Comparison of ENCODE assay signal across 8 mouse cellular contexts in genomic region chr2:130179507-130180019, GRCm38 (mm10). TPM values are rescaled to one million over a fixed set of nuclear protein-coding genes. Genes with fewer than 3 reads are reported as not detected.
DNase-seq lines count a peak whose midpoint lies in the region; ATAC-seq and TF ChIP-seq lines count a peak whose summit lies in the region.

No protein-coding gene starts in this region.

- peak overlapping the region; percentile 74 for H3K27ac ChIP-seq in kidney, adult 2 months (ENCODE audit: insufficient read depth, low read depth, low read length)
- H3K27ac ChIP-seq in hindbrain, embryonic 15.5 days (replicated peaks) = peak overlapping the region; percentile 94
- peak overlapping the region; percentile 97 for H3K27ac ChIP-seq in midbrain, embryonic 14.5 days (replicated peaks; ENCODE audit: low read depth, low read length)

- H3K9me3 ChIP-seq in hindbrain, embryonic 15.5 days = no peaks in the 10 kb centered on the region
- no peaks in the 10 kb centered on the region for H3K9me3 ChIP-seq in midbrain, embryonic 14.5 days (ENCODE audit: control insufficient read depth, low read length)

- peak overlapping the region; percentile 92 for H3K4me2 ChIP-seq in hindbrain, embryonic 15.5 days
- H3K4me2 ChIP-seq in midbrain, embryonic 14.5 days (ENCODE audit: low read length) = peak overlapping the region; percentile 95

- H3K27me3 ChIP-seq in kidney, adult 2 months (replicated peaks; ENCODE audit: control insufficient read depth, insufficient read depth, low read length) = no peaks in the 10 kb centered on the region
- no peaks in the 10 kb centered on the region for H3K27me3 ChIP-seq in hindbrain, embryonic 15.5 days
- no peaks in the 10 kb centered on the region for H3K27me3 ChIP-seq in midbrain, embryonic 14.5 days (ENCODE audit: control insufficient read depth, insufficient read depth, low read length)

- peak; percentile 87 for ATAC-seq in hindbrain, embryonic 15.5 days (ENCODE audit: low FRiP score, low read depth)
- ATAC-seq in midbrain, embryonic 14.5 days (ENCODE audit: low FRiP score, low TSS enrichment) = peak; percentile 76

- peaks cover 5% of the 10 kb centered on the region for H3K36me3 ChIP-seq in kidney, adult 2 months (ENCODE audit: control insufficient read depth, insufficient read depth, low read length)
- H3K36me3 ChIP-seq in hindbrain, embryonic 15.5 days = peaks cover 12% of the 10 kb centered on the region
- H3K36me3 ChIP-seq in midbrain, embryonic 14.5 days (ENCODE audit: control insufficient read depth, insufficient read depth, low read length) = peaks cover 25% of the 10 kb centered on the region

- no peak for DNase-seq in kidney, adult 2 months
- DNase-seq in kidney, postnatal 4 days = no peak
- peak; percentile 17 for DNase-seq in c-Kit-positive CD71-positive TER-119-negative erythroid progenitor cells, embryonic 14.5 days (ENCODE audit: low read depth)
- no peak for DNase-seq in midbrain, embryonic 14.5 days
- no peak for DNase-seq in right cerebral cortex, postnatal 14 days
- no peak for DNase-seq in frontal cortex, postnatal 25 days (ENCODE audit: low spot score in 2 of 2)
- DNase-seq in left cerebral cortex, postnatal 4 days = no peak

- peaks cover 6% of the 10 kb centered on the region for H3K4me1 ChIP-seq in kidney, adult 2 months (ENCODE audit: control insufficient read depth, insufficient read depth, low read length)
- H3K4me1 ChIP-seq in hindbrain, embryonic 15.5 days (replicated peaks) = peaks cover 28% of the 10 kb centered on the region
- H3K4me1 ChIP-seq in midbrain, embryonic 14.5 days (ENCODE audit: control insufficient read depth, insufficient read depth, low read length) = peaks cover 17% of the 10 kb centered on the region

- peak overlapping the region; percentile 55 for H3K9ac ChIP-seq in hindbrain, embryonic 15.5 days
- H3K9ac ChIP-seq in midbrain, embryonic 14.5 days (replicated peaks; ENCODE audit: low read length) = peak overlapping the region; percentile 64

- no peak for TF ChIP-seq POLR2A in kidney, adult 2 months (IDR thresholded peaks at IDR 0.05; ENCODE audit: low read depth, low read length)

- H3K4me3 ChIP-seq in kidney, adult 2 months (ENCODE audit: insufficient read depth, low read depth, low read length) = peak overlapping the region; percentile 86
- H3K4me3 ChIP-seq in hindbrain, embryonic 15.5 days = peak overlapping the region; percentile 75
- peak overlapping the region; percentile 99 for H3K4me3 ChIP-seq in midbrain, embryonic 14.5 days (replicated peaks; ENCODE audit: low read depth, low read length)

- 1% methylated on average over 15 of the region's 15 CpGs for WGBS in kidney, adult 2 months
- 1% methylated on average over 15 of the region's 15 CpGs for WGBS in hindbrain, embryonic 15.5 days
- 2% methylated on average over 15 of the region's 15 CpGs for WGBS in midbrain, embryonic 14.5 days

- intact Hi-C loops in left cerebral cortex, postnatal 4 days (cut with DNase I) = loop anchor here (5.0 kb wide), 1 partner anchor 68 kb away; no protein-coding TSS in a partner anchor

- no peak for TF ChIP-seq CTCF in kidney, adult 2 months (conservative IDR thresholded peaks at IDR 0.05; ENCODE audit: insufficient read depth, insufficient read length, low read depth, low read length)

RNA-seq across cellular contexts. Expression of gene Snrpb, which starts 0.4 kb away (rescaled TPM):
- 193 and 194 TPM in 2 replicates for polyA plus RNA-seq in kidney, adult 2 months (2012; rRNA removed)
- 326 and 337 TPM in 2 replicates for polyA plus RNA-seq in hindbrain, embryonic 15.5 days (2015; fragmentation: Nextera tagmentation; extraction: Ambion mirVana)
- polyA plus RNA-seq in midbrain, embryonic 14.5 days (2014; fragmentation: Nextera tagmentation; extraction: Ambion mirVana) = 349 and 358 TPM in 2 replicates
- total RNA-seq in left cerebral cortex, postnatal 4 days (2021) = 100 to 1,000 TPM; 131 to 148 TPM

RNA-seq across cellular contexts. Expression of gene Tmc2, which starts 15.4 kb away (rescaled TPM):
- not detected in 2 replicates for polyA plus RNA-seq in kidney, adult 2 months (2012; rRNA removed)
- polyA plus RNA-seq in hindbrain, embryonic 15.5 days (2015; fragmentation: Nextera tagmentation; extraction: Ambion mirVana) = not detected in 2 replicates
- polyA plus RNA-seq in midbrain, embryonic 14.5 days (2014; fragmentation: Nextera tagmentation; extraction: Ambion mirVana) = not detected in 2 replicates
- total RNA-seq in left cerebral cortex, postnatal 4 days (2021) = not detected
